Mouse (Mus musculus): ENCODE results near the gene Rdh13. TPM values are rescaled to one million over a fixed set of nuclear protein-coding genes. Genes with fewer than 3 reads are reported as not detected.

Rdh13 gene
- total and polyA plus RNA-seq, 3 experiments, result 16.4 to 20.9 (median 17.6) TPM

GRCm38 (mm10) chr7:4493991-4494390 lies 48.5 kb upstream of the Rdh13 start:
- peaks cover 8 to 26% of the 10 kb centered on the region in 2 experiments for H3K4me1 ChIP-seq (ENCODE audit: control insufficient read depth in 1 of 2, insufficient read depth in 2 of 2)
- no peaks in the 10 kb centered on the region for H3K27me3 ChIP-seq (replicated peaks)
- H3K9me3 ChIP-seq (replicated peaks; ENCODE audit: low read length), result no peaks in the 10 kb centered on the region
- no peak overlapping the region for H3K4me3 ChIP-seq (replicated peaks in 1 of 3; ENCODE audit: low read depth in 2 of 3, low read length in 2 of 3, poor library complexity in 1 of 3)
- dilution Hi-C loops (cut with MboI; ENCODE audit: extremely low pct_ligation_motif_present, extremely low pct_unique_long_range_greater_than_20kb, low sequenced_read_pairs) (no loop called here), in situ Hi-C loops (cut with MboI; ENCODE audit: low pct_ligation_motif_present, low pct_unique_long_range_greater_than_20kb, low sequenced_read_pairs) (no loop called here)
- H3K79me2 ChIP-seq (replicated peaks; ENCODE audit: control insufficient read depth, extremely low read depth, insufficient read depth, poor library complexity, severe bottlenecking), result peaks cover 40% of the 10 kb centered on the region
- H3K9ac ChIP-seq (ENCODE audit: insufficient read depth, low read depth), result no peak overlapping the region
- no peak overlapping the region for H3K4me2 ChIP-seq (ENCODE audit: insufficient read depth, low read depth, poor library complexity, severe bottlenecking)
- H3K36me3 ChIP-seq (replicated peaks in 1 of 2; ENCODE audit: control insufficient read depth in 1 of 2, insufficient read depth in 1 of 2, low read length in 1 of 2), result peaks cover 69 to 100% of the 10 kb centered on the region in 2 experiments
- DNase-seq (ENCODE audit: extremely low read depth), result no peak
- TF ChIP-seq POLR2A (IDR thresholded peaks at IDR 0.05; ENCODE audit: low read depth, low read length), result no peak
- TF ChIP-seq USF2 (conservative IDR thresholded peaks at IDR 0.05; ENCODE audit: low read depth, low read length), result no peak
- no peak for TF ChIP-seq EP300 (IDR thresholded peaks at IDR 0.05; ENCODE audit: low read length)
- TF ChIP-seq ZKSCAN1 (IDR thresholded peaks at IDR 0.05; ENCODE audit: borderline replicate concordance, low read depth, low read length), result no peak
- no peak for TF ChIP-seq USF1 (IDR thresholded peaks at IDR 0.05; ENCODE audit: low read depth, low read length)
- no peak for TF ChIP-seq RAD21 (IDR thresholded peaks at IDR 0.05; ENCODE audit: low read depth, low read length)
- no peak for TF ChIP-seq NRF1 (IDR thresholded peaks at IDR 0.05; ENCODE audit: low read depth, low read length)
- TF ChIP-seq MAX (IDR thresholded peaks at IDR 0.05; ENCODE audit: low read length), result no peak
- TF ChIP-seq RCOR1 (conservative IDR thresholded peaks at IDR 0.05; ENCODE audit: low read depth, low read length), result no peak
- TF ChIP-seq E2F4 (IDR thresholded peaks at IDR 0.05; ENCODE audit: insufficient replicate concordance, low read depth, low read length), result no peak
- no peak overlapping the region for H3K27ac ChIP-seq (ENCODE audit: insufficient read depth, low read depth)

GRCm38 (mm10) chr7:4492284-4493224 lies 47.1 kb upstream of the Rdh13 start:
- TF ChIP-seq ETS1 (conservative IDR thresholded peaks at IDR 0.05; ENCODE audit: low read depth, low read length) (no peak), NELFE (IDR thresholded peaks at IDR 0.05; ENCODE audit: low read depth, low read length) (no peak), CHD2 (IDR thresholded peaks at IDR 0.05; ENCODE audit: low read length) (no peak), MEF2A (IDR thresholded peaks at IDR 0.05; ENCODE audit: borderline replicate concordance, low read depth, low read length) (no peak), BHLHE40 (IDR thresholded peaks at IDR 0.05; ENCODE audit: low read depth, low read length) (no peak), POLR2A (IDR thresholded peaks at IDR 0.05; ENCODE audit: low read depth, low read length) (no peak), CTCF (conservative IDR thresholded peaks at IDR 0.05 in 1 of 2, IDR thresholded peaks at IDR 0.05 in 1 of 2; ENCODE audit: low read depth in 2 of 2, low read length in 2 of 2) (no peak), ZMIZ1 (IDR thresholded peaks at IDR 0.05; ENCODE audit: low read depth, low read length) (no peak), NRF1 (IDR thresholded peaks at IDR 0.05; ENCODE audit: low read depth, low read length) (no peak)
- Histone ChIP-seq H3K9me3 (replicated peaks; ENCODE audit: low read length) (no peaks in the 10 kb centered on the region), H3K36me3 (replicated peaks in 1 of 2; ENCODE audit: control insufficient read depth in 1 of 2, insufficient read depth in 1 of 2, low read length in 1 of 2) (peaks cover 79 to 100% of the 10 kb centered on the region in 2 experiments), H3K4me3 (replicated peaks in 1 of 3; ENCODE audit: low read depth in 2 of 3, low read length in 2 of 3, poor library complexity in 1 of 3) (no peak overlapping the region), H3K9ac (ENCODE audit: insufficient read depth, low read depth) (no peak overlapping the region), H3K4me1 (ENCODE audit: control insufficient read depth in 1 of 2, insufficient read depth in 2 of 2) (peaks cover 0 to 12% of the 10 kb centered on the region in 2 experiments; a peak in 1 of 4 replicates), H3K79me2 (replicated peaks; ENCODE audit: control insufficient read depth, extremely low read depth, insufficient read depth, poor library complexity, severe bottlenecking) (peaks cover 25% of the 10 kb centered on the region), H3K4me2 (ENCODE audit: insufficient read depth, low read depth, poor library complexity, severe bottlenecking) (no peak overlapping the region), H3K27me3 (replicated peaks) (no peaks in the 10 kb centered on the region), H3K27ac (ENCODE audit: insufficient read depth, low read depth) (no peak overlapping the region)
- DNase-seq (ENCODE audit: extremely low read depth), result no peak
- in situ Hi-C loops (cut with MboI; ENCODE audit: low pct_ligation_motif_present, low pct_unique_long_range_greater_than_20kb, low sequenced_read_pairs) (no loop called here), dilution Hi-C loops (cut with MboI; ENCODE audit: extremely low pct_ligation_motif_present, extremely low pct_unique_long_range_greater_than_20kb, low sequenced_read_pairs) (no loop called here)
